Mouse (Mus musculus) heart, embryonic 13.5 days (tissue): ENCODE data around the gene Ces1d. TPM values are rescaled to one million over a fixed set of nuclear protein-coding genes. Genes with fewer than 3 reads are reported as not detected.

Experiments used
- ATAC-seq: fragments of 200-750 bp; cut with Nextera tagmentation; 2 replicates; pipeline ENCODE4 v1.8.0; 2017; ENCODE audit warnings: moderate TSS enrichment; ENCODE audit not compliant: insufficient number of reproducible peaks, low FRiP score, low TSS enrichment; ENCODE audit errors: extremely low read depth
- H3K27ac ChIP-seq: fragments of 300-500 bp; sonication (generic); replicated peaks from 2 replicates; pipeline ENCODE4 v1.5.1; 2015; ENCODE audit warnings: moderate library complexity, mild to moderate bottlenecking, inconsistent platforms
- H3K27me3 ChIP-seq: fragments of 300-500 bp; sonication (generic); replicated peaks from 2 replicates; pipeline ENCODE4 v1.6.1; 2015; ENCODE audit warnings: mild to moderate bottlenecking, inconsistent platforms
- H3K36me3 ChIP-seq: fragments of 300-500 bp; sonication (generic); 2 replicates; pipeline ENCODE4 v1.6.1; 2015; ENCODE audit warnings: mild to moderate bottlenecking, inconsistent platforms
- H3K4me1 ChIP-seq: fragments of 300-500 bp; sonication (generic); 2 replicates; pipeline ENCODE4 v1.6.1; 2015; ENCODE audit warnings: inconsistent platforms
- H3K4me2 ChIP-seq: fragments of 300-500 bp; sonication (generic); 2 replicates; pipeline ENCODE4 v1.6.1; 2015; ENCODE audit warnings: inconsistent platforms, mild to moderate bottlenecking, moderate library complexity
- H3K4me3 ChIP-seq: fragments of 300-500 bp; sonication (generic); 2 replicates; pipeline ENCODE4 v1.5.1; 2015; ENCODE audit warnings: moderate library complexity, mild to moderate bottlenecking, inconsistent platforms
- H3K9ac ChIP-seq: fragments of 300-500 bp; sonication (generic); 2 replicates; pipeline ENCODE4 v1.6.1; 2015; ENCODE audit warnings: inconsistent platforms, mild to moderate bottlenecking, moderate library complexity
- H3K9me3 ChIP-seq: fragments of 300-500 bp; sonication (generic); 2 replicates; pipeline ENCODE4 v1.6.1; 2016; ENCODE audit warnings: inconsistent platforms
- WGBS: fragments of 180-500 bp; shearing (Covaris S2); methylation state at CpG from one replicate; pipeline ENCODE4 v1.1.7; 2015; ENCODE audit warnings: mixed read lengths; 5-methylcytosine and 5-hydroxymethylcytosine counted together
- polyA plus RNA-seq: library from polyadenylated mRNA; unstranded; fragments of >200 nt; fragmentation: Nextera tagmentation; extraction: Ambion mirVana; gene quantifications from 2 replicates; pipeline ENCODE4 v1.2.1, GENCODE M21; 2015

The Ces1d gene
- polyA plus RNA-seq, 1 experiment from 2014 or later = 1.6 TPM

DNA sequence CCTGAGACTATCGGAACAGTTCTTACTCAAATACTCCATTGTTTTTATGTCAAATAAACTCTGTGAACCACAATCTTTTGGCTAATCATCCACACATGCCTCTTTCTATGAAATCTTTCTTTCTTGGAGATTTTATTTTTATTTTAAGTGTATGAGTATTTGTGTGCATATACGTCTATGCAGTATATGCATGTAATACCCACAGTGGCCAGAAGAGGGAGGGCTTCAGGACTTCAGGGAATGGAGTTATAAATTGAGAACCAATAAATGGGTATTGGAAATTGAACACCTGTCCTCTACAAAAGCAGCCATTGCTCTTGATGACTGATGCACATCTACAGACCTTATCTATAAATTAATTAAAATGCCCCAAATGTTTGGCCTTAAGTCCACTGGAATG lies 65.4 kb downstream of the Ces1d start:
- 90% methylated on average over 2 of the region's 2 CpGs for WGBS

DNA sequence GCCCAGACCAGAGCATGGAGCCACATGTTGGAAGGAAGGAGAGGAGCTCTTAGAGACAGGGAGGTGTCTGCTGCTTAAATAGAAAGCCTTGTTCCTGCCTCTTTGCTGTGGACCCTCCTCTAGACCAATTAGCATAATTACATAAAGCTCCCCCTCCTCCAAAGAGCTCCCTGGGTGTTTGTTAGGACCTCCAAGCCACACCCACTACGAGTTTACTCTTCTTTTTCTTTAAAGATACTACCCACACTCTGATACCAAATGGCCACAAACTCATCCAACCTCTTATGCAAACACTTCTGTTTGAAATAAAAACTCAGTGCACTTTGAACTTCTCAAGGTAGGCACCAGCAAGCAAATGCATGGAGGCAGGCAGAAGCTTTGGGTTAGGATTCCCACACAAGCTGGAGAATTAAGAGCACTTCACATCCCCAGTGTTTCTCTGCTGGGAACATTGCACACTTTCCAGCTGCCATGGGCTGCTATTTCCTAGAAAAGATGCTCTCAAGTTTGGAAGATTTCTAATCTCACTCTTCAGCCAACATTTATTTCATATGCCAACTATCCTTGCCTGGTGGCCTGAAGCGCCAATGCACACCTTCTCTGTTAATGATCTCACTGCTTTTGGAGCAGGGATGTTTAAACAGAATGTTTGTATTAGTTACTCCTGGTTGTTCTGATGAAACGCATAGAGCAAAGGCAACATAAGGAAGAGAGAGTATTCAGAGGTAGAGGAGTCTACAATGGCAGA lies 66.2 kb downstream of the Ces1d start, which contains the start of gene Ces1c:
Gene Ces1c (minus strand): TSS at position 51 of the 748 bp plus-strand sequence.
- Histone ChIP-seq H3K9me3 (no peaks in the 10 kb centered on the region), H3K4me3 (no peak within 1 kb of the TSS), H3K4me2 (no peak within 1 kb of the TSS), H3K36me3 (no peaks in the 10 kb centered on the region), H3K27ac (no peak within 1 kb of the TSS), H3K27me3 (no peaks in the 10 kb centered on the region), H3K9ac (no peak within 1 kb of the TSS), H3K4me1 (no peaks in the 10 kb centered on the region)
- no peak for ATAC-seq
- 63% methylated on average over 3 of the region's 3 CpGs for WGBS

More for the DNA sequence above, 65.4 kb downstream of the Ces1d start:
- ATAC-seq = no peak
- Histone ChIP-seq H3K27me3 (no peaks in the 10 kb centered on the region), H3K9ac (no peak overlapping the region), H3K4me1 (no peaks in the 10 kb centered on the region), H3K36me3 (no peaks in the 10 kb centered on the region), H3K4me2 (no peak overlapping the region), H3K27ac (no peak overlapping the region), H3K4me3 (no peak overlapping the region), H3K9me3 (no peaks in the 10 kb centered on the region)

- H3K27ac ChIP-seq = no peak overlapping the region
- H3K9me3 ChIP-seq = no peaks in the 10 kb centered on the region
- H3K36me3 ChIP-seq = no peaks in the 10 kb centered on the region
- no peak overlapping the region for H3K9ac ChIP-seq
- 69% methylated on average over 2 of the region's 2 CpGs for WGBS
- no peak overlapping the region for H3K4me3 ChIP-seq
- H3K4me2 ChIP-seq = no peak overlapping the region
- ATAC-seq = no peak
- no peaks in the 10 kb centered on the region for H3K27me3 ChIP-seq
- H3K4me1 ChIP-seq = no peaks in the 10 kb centered on the region
Measured at GRCm38 (mm10) chr8:93126476-93126875, 71.2 kb downstream of the Ces1d start.

- no peak overlapping the region for H3K4me3 ChIP-seq
- ATAC-seq = no peak
- H3K9ac ChIP-seq = no peak overlapping the region
- H3K4me1 ChIP-seq = no peaks in the 10 kb centered on the region
- H3K36me3 ChIP-seq = no peaks in the 10 kb centered on the region
- WGBS = 78% methylated on average over 1 of the region's 1 CpGs
- H3K9me3 ChIP-seq = no peaks in the 10 kb centered on the region
- H3K27me3 ChIP-seq = no peaks in the 10 kb centered on the region
- no peak overlapping the region for H3K27ac ChIP-seq
- no peak overlapping the region for H3K4me2 ChIP-seq
Measured at GRCm38 (mm10) chr8:93122005-93122404, 75.6 kb downstream of the Ces1d start.

Other genes with a start within 250 kb of the Ces1d start
- gene Slc6a2, start 237.8 kb downstream of the Ces1d start, polyA plus RNA-seq = 0.04 TPM in 1 of 2 replicates, not detected in the other
- gene Ces1a, start 149.6 kb downstream of the Ces1d start, polyA plus RNA-seq = not detected in 2 replicates
- gene Ces1b, start 117.8 kb downstream of the Ces1d start, polyA plus RNA-seq = not detected in 2 replicates
- gene Ces1c, start 66.6 kb downstream of the Ces1d start, polyA plus RNA-seq = not detected in 2 replicates
- 0.24 TPM in 1 of 2 replicates, not detected in the other for gene Ces1e, start 31.8 kb upstream of the Ces1d start, polyA plus RNA-seq
- 0.36 TPM in 1 of 2 replicates, not detected in the other for gene Ces1f, start 81.9 kb upstream of the Ces1d start, polyA plus RNA-seq
- gene Ces1g, start 139.5 kb upstream of the Ces1d start, polyA plus RNA-seq = 0.05 TPM in 1 of 2 replicates, not detected in the other
- gene Ces1h, start 181.9 kb upstream of the Ces1d start, polyA plus RNA-seq = not detected in 2 replicates